Mouse (Mus musculus) olfactory bulb, adult 2 months (tissue): ENCODE measurements around the gene Plppr3. TPM values are rescaled to one million over a fixed set of nuclear protein-coding genes. Genes with fewer than 3 reads are reported as not detected.
"Not testable (repeated sequence)": the region's sequence is repeated elsewhere in the genome, so short reads cannot be mapped to it uniquely, and the experiment has no call there.

Source experiments
- H3K27ac ChIP-seq: fragments of 200-500 bp; 2 replicates; pipeline ENCODE4 v1.5.1; 2012; ENCODE audit warnings: low read depth, low read length; ENCODE audit not compliant: insufficient read depth
- H3K4me1 ChIP-seq: fragments of 200-500 bp; 2 replicates; pipeline ENCODE4 v1.6.1; 2012; ENCODE audit warnings: low read length; ENCODE audit not compliant: control insufficient read depth, insufficient read depth
- H3K4me3 ChIP-seq: fragments of 200-500 bp; 2 replicates; pipeline ENCODE4 v1.5.1; 2012; ENCODE audit warnings: mild to moderate bottlenecking, low read depth, low read length, moderate library complexity; ENCODE audit not compliant: insufficient read depth
- CTCF ChIP-seq: fragments of 200-500 bp; IDR thresholded peaks from 2 replicates; pipeline ENCODE4 v1.5.1; 2012; ENCODE audit warnings: low read depth, mild to moderate bottlenecking, low read length, moderate library complexity; ENCODE audit not compliant: insufficient read depth
- POLR2A ChIP-seq: fragments of 200-500 bp; IDR thresholded peaks from 2 replicates; pipeline ENCODE4 v1.6.1; 2012; ENCODE audit warnings: mild to moderate bottlenecking, low read depth, low read length, moderate library complexity; ENCODE audit not compliant: insufficient read depth
- WGBS: fragments of 180-500 bp; shearing (Covaris S2); methylation state at CpG from one replicate; pipeline ENCODE4 v1.1.7; 2018; 5-methylcytosine and 5-hydroxymethylcytosine counted together
- polyA plus RNA-seq: library from polyadenylated mRNA; stranded (reverse); fragments of >200 nt; gene quantifications from 2 replicates; pipeline ENCODE4 v1.2.4, GENCODE M21; 2012; ENCODE audit warnings: low replicate concordance; ENCODE audit not compliant: missing spikeins, insufficient read depth, insufficient read length

The Plppr3 gene
- polyA plus RNA-seq, 1 experiment, result not detected

- Histone ChIP-seq H3K27ac (no peak within 1 kb of the TSS), H3K4me3 (no peak within 1 kb of the TSS), H3K4me1 (peaks cover 14% of the 10 kb centered on the region)
- 84% methylated on average over 6 of the region's 6 CpGs for WGBS
- TF ChIP-seq POLR2A (no peak), CTCF (no peak)
Observed at GRCm38 (mm10) chr10:79886054-79886453, 11.6 kb upstream of the Plppr3 start, which contains the start of gene Elane. Gene Elane, plus strand, starts transcription at chr10:79886247.

DNA sequence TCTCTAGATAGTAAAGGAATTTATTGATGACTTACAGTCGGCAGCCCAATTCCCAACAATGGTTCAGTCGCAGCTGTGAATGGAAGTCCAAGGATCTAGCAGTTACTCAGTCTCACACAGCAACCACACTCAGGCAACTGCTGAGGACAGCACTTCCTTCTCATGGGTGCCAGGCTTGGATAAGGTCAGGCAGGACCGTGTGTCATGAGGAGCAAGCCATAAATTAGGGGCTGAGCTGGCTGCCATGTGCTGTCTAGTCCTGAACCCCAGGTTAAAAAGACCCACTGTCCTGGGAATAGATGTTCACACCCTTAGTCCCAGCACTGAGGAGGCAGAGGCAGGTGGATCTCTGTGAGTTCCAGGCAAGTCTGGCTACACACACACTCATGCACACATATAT lies 10.5 kb upstream of the Plppr3 start:
- 76% methylated on average over 3 of the region's 3 CpGs for WGBS
- not testable (repeated sequence) for H3K27ac ChIP-seq, H3K4me3 ChIP-seq
- peaks cover 21% of the 10 kb centered on the region for H3K4me1 ChIP-seq

GRCm38 (mm10) chr10:79884446-79884845 lies 10.0 kb upstream of the Plppr3 start:
- WGBS, result 35% methylated on average over 4 of the region's 4 CpGs
- no peak overlapping the region for H3K27ac ChIP-seq
- no peak for TF ChIP-seq POLR2A

DNA sequence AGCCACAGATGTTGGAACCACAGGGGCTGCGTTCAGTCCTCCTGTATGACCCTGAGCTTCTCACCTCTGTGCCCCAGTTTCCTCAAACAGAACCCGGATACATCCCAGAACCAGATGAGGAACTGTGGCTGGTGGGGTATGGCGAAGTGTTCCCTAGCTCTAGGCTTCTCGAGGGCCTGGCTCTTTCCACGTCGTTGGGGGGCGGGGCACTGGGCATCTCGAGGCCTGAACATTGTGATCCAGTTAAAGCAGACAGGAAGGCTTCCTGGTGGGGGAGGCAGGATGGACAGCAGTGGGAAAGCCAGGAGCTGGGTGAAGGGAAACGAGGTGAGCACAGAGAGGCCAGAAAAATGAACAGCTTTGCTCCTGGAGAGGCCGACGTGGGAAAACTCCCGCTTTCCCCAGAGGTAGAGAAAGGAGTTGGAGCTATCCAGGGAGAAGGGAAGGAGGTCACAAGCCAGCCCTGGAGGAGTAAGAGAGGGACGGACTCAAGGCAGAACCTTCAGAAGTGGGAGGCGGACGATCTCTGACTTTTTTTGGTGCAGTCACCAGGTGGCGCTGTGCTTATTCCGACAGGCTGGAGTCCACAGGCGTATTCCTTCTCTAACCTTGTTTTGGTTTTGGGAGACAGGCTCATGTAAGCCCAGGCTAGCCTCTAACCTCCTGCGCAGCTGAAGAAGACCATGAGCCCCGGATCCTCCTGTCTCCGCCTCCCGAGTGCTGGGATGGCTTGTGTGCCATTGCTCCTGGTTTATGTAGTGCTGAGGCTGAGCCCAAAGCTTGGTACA lies 9.1 kb upstream of the Plppr3 start:
- peak; percentile 67 for TF ChIP-seq CTCF
- no peak for TF ChIP-seq POLR2A
- H3K27ac ChIP-seq, result no peak overlapping the region
- WGBS, result 17% methylated on average over 22 of the region's 22 CpGs
- H3K4me1 ChIP-seq, result peaks cover 25% of the 10 kb centered on the region
- H3K4me3 ChIP-seq, result no peak overlapping the region

More at GRCm38 (mm10) chr10:79884446-79884845, 10.0 kb upstream of the Plppr3 start:
- peaks cover 22% of the 10 kb centered on the region for H3K4me1 ChIP-seq
- no peak overlapping the region for H3K4me3 ChIP-seq

GRCm38 (mm10) chr10:79881981-79882380 lies 7.5 kb upstream of the Plppr3 start:
- H3K27ac ChIP-seq, result no peak overlapping the region
- WGBS, result 22% methylated on average over 22 of the region's 22 CpGs
- TF ChIP-seq CTCF, result no peak
- TF ChIP-seq POLR2A, result no peak

DNA sequence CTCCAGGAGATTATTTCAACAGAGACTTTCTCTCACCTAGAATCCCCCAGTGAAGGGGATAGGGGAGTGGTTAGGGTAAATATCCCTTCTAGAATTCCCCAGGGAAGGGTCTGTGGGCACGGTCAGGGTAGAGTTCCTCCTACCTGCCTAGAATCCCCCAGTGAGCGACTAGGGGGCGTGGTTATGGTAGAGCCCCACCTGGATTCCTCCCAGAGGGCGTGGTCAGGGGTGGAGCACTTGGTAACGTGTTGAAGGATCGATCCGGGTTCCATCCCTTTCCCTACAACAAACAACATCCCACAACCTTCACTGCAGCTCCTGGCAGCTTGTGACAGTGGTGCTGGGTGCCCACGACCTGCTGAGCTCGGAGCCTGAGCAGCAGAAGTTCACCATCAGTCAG lies 6.3 kb upstream of the Plppr3 start:
- peaks cover 25% of the 10 kb centered on the region for H3K4me1 ChIP-seq
- no peak overlapping the region for H3K4me3 ChIP-seq
- no peak overlapping the region for H3K27ac ChIP-seq
- TF ChIP-seq POLR2A (no peak), CTCF (no peak)
- WGBS, result 27% methylated on average over 9 of the region's 9 CpGs

More at GRCm38 (mm10) chr10:79881981-79882380, 7.5 kb upstream of the Plppr3 start:
- Histone ChIP-seq H3K4me1 (peaks cover 25% of the 10 kb centered on the region), H3K4me3 (no peak overlapping the region)

DNA sequence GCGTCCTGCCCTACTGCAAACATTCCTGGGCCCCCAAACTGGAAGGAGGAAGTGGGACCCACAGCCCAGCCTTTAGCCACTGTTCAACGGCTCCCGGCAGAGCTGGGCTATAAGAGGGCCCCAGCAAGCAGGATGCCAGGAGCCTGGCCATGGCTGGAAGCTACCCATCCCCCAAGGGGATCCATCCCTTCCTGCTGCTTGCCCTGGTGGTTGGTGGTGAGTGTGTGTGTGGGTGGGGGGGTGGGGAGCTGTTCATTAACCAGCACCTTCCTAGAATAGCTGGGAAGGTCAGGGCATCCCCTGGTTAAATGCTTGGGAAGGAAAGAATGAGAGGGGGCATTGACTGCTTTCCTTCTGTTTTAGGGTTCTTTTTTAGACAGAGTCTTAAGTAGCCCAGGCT lies 5.1 kb upstream of the Plppr3 start:
- no peak for TF ChIP-seq POLR2A
- TF ChIP-seq CTCF, result no peak
- 62% methylated on average over 3 of the region's 3 CpGs for WGBS
- H3K4me3 ChIP-seq, result no peak overlapping the region
- no peak overlapping the region for H3K27ac ChIP-seq
- peaks cover 32% of the 10 kb centered on the region for H3K4me1 ChIP-seq

- WGBS, result 63% methylated on average over 12 of the region's 12 CpGs
- peaks cover 32% of the 10 kb centered on the region for H3K4me1 ChIP-seq
- no peak for TF ChIP-seq CTCF
- no peak for TF ChIP-seq POLR2A
Observed at GRCm38 (mm10) chr10:79877757-79878156, 3.3 kb upstream of the Plppr3 start.

GRCm38 (mm10) chr10:79877174-79877573 lies 2.7 kb upstream of the Plppr3 start:
- peaks cover 34% of the 10 kb centered on the region for H3K4me1 ChIP-seq
- 71% methylated on average over 1 of the region's 1 CpGs for WGBS
- TF ChIP-seq CTCF (no peak), POLR2A (no peak)
- H3K4me3 ChIP-seq, result no peak overlapping the region
- H3K27ac ChIP-seq, result no peak overlapping the region

More at GRCm38 (mm10) chr10:79877757-79878156, 3.3 kb upstream of the Plppr3 start:
- H3K4me3 ChIP-seq, result no peak overlapping the region
- no peak overlapping the region for H3K27ac ChIP-seq
